7 mouse cellular contexts compared by ENCODE assay signal in the genomic region with DNA sequence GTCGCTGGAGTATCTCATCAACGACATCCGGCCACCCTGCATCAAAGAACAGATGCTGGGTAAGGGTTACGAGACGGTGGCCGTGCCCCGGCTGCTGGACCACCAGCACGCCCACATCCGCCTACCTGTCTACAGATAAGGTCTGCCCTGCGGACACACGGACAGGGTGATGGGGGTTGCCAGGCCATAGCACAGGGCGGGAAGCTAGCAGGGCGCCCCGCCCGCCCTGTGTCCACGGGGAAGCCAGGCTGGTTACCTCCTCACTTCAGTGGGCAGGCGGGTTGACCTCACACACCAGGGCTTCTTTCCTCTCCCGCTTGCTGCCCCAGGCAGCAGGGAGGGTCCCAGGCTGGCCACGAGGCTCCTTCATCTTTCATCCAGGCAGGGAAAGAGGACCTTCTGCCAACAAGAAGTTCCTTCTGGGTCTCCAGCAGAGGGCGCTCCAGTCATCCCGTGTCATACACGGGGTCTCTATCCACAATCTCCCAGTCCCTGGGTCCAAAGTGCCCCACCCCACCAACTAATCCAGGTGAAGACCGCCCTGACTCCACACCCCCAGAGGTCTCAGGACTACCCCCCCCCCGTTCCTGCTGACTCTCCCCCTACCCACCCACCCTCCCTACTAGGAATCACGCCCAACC. TPM values are rescaled to one million over a fixed set of nuclear protein-coding genes. Genes with fewer than 3 reads are reported as not detected.
DNase-seq lines count a peak whose midpoint lies in the region; ATAC-seq and TF ChIP-seq lines count a peak whose summit lies in the region.

No protein-coding gene starts in this region.

- no peaks in the 10 kb centered on the region for H3K9me3 ChIP-seq in kidney, postnatal 0 days (replicated peaks; ENCODE audit: low read length)
- no peaks in the 10 kb centered on the region for H3K9me3 ChIP-seq in G1E (replicated peaks)

- no peak for ATAC-seq in kidney, postnatal 0 days (replicated peaks; ENCODE audit: low FRiP score, low read depth)
- ATAC-seq in G1E (ENCODE audit: extremely low read depth, insufficient number of reproducible peaks, low FRiP score, poor library complexity, severe bottlenecking), result no peak

- DNase-seq in kidney, postnatal 0 days (ENCODE audit: low spot score), result peak; percentile 64
- DNase-seq in kidney, adult 11 months, result no peak
- peak; percentile 34 for DNase-seq in CD4-positive helper T cell, adult 2 months (ENCODE audit: low read depth, low spot score)
- peak; percentile 45 for DNase-seq in G1E (ENCODE audit: low spot score)
- no peak for DNase-seq in liver, adult 2 months (ENCODE audit: extremely low read depth, low read depth, low spot score)
- no peak for DNase-seq in adipocyte (ENCODE audit: low spot score)
- DNase-seq in spleen, adult 18-20 months, result no peak

- no peaks in the 10 kb centered on the region for H3K27me3 ChIP-seq in kidney, postnatal 0 days (ENCODE audit: insufficient read depth, low read length)
- peaks cover 31% of the 10 kb centered on the region for H3K27me3 ChIP-seq in G1E (ENCODE audit: insufficient read depth, low read length)
- H3K27me3 ChIP-seq in liver, adult 2 months (ENCODE audit: control insufficient read depth, insufficient read depth, low read length), result no peaks in the 10 kb centered on the region

- no peak overlapping the region for H3K27ac ChIP-seq in kidney, postnatal 0 days
- no peak overlapping the region for H3K27ac ChIP-seq in liver, adult 2 months (replicated peaks; ENCODE audit: insufficient read depth, low read depth, low read length)

- H3K79me2 ChIP-seq in liver, adult 2 months (ENCODE audit: control insufficient read depth, insufficient read depth, low read length), result no peaks in the 10 kb centered on the region; the same call in 1 of the 2 replicates

- WGBS in kidney, postnatal 0 days, result 72% methylated on average over 25 of the region's 25 CpGs
- 81% methylated on average over 25 of the region's 25 CpGs for WGBS in liver, adult 2 months

- H3K4me1 ChIP-seq in kidney, postnatal 0 days (replicated peaks; ENCODE audit: insufficient read depth, low read length), result peaks cover 8% of the 10 kb centered on the region; the same call in 1 of the 2 replicates
- H3K4me1 ChIP-seq in G1E (ENCODE audit: insufficient read depth, low read depth, low read length), result peaks cover 31% of the 10 kb centered on the region
- H3K4me1 ChIP-seq in liver, adult 2 months (ENCODE audit: control insufficient read depth, insufficient read depth, low read length), result peaks cover 7% of the 10 kb centered on the region; the same call in 1 of the 2 replicates

- H3K36me3 ChIP-seq in kidney, postnatal 0 days (ENCODE audit: insufficient read depth, low read length), result peaks cover 9% of the 10 kb centered on the region; the same call in 1 of the 2 replicates
- H3K36me3 ChIP-seq in G1E (replicated peaks), result peaks cover 30% of the 10 kb centered on the region
- no peaks in the 10 kb centered on the region for H3K36me3 ChIP-seq in liver, adult 2 months (ENCODE audit: control insufficient read depth, insufficient read depth, low read length)

- H3K4me3 ChIP-seq in kidney, postnatal 0 days (replicated peaks; ENCODE audit: low read depth, low read length), result no peak overlapping the region
- no peak overlapping the region for H3K4me3 ChIP-seq in G1E (ENCODE audit: low read depth, low read length)
- no peak overlapping the region for H3K4me3 ChIP-seq in liver, adult 2 months (ENCODE audit: insufficient read depth, low read depth, low read length)

- peak; percentile 67 for TF ChIP-seq CTCF in kidney, postnatal 0 days (IDR thresholded peaks at IDR 0.05; ENCODE audit: low read depth)
- TF ChIP-seq CTCF in G1E (IDR thresholded peaks at IDR 0.05; ENCODE audit: low read depth, low read length), result no peak; the same call in 1 of the 2 replicates
- TF ChIP-seq CTCF in liver, adult 2 months (IDR thresholded peaks at IDR 0.05; ENCODE audit: low read depth, low read length), result peak; percentile 68

- no peak for TF ChIP-seq POLR2A in liver, adult 2 months (IDR thresholded peaks at IDR 0.05; ENCODE audit: extremely low read depth, insufficient read depth, low read length)

- no peak overlapping the region for H3K4me2 ChIP-seq in kidney, postnatal 0 days (ENCODE audit: low read length)

- H3K9ac ChIP-seq in kidney, postnatal 0 days (ENCODE audit: low read depth, low read length), result no peak overlapping the region
- no peak overlapping the region for H3K9ac ChIP-seq in liver, adult 2 months (ENCODE audit: low read depth, low read length)

RNA-seq across cellular contexts. Expression of gene Fam222a, which starts 44.3 kb away (rescaled TPM):
- 5.0 and 5.8 TPM in 2 replicates for polyA plus RNA-seq in kidney, postnatal 0 days (2015; fragmentation: Nextera tagmentation; extraction: Ambion mirVana)
- total RNA-seq in G1E (2014; fragmentation: Nextera tagmentation), result 3.2 and 3.8 TPM in 2 replicates
- total RNA-seq in G1E (2017), result 0.12 and 0.71 TPM in 2 replicates
- 6.9 and 7.3 TPM in 2 replicates for polyA plus RNA-seq in G1E (2012)
- 0.09 and 0.60 TPM in 2 replicates for total RNA-seq in liver, adult 2 months (2014; rRNA removed)
- 1.2 and 1.4 TPM in 2 replicates for polyA plus RNA-seq in liver, adult 2 months (2012; rRNA removed)

RNA-seq across cellular contexts. Expression of gene Trpv4, which starts 46.1 kb away (rescaled TPM):
- polyA plus RNA-seq in kidney, postnatal 0 days (2015; fragmentation: Nextera tagmentation; extraction: Ambion mirVana), result 31.3 and 35.6 TPM in 2 replicates
- not detected in 2 replicates for total RNA-seq in G1E (2014; fragmentation: Nextera tagmentation)
- not detected in 2 replicates for total RNA-seq in G1E (2017)
- polyA plus RNA-seq in G1E (2012), result 0.10 and 0.11 TPM in 2 replicates
- total RNA-seq in liver, adult 2 months (2014; rRNA removed), result 0.09 and 0.40 TPM in 2 replicates
- polyA plus RNA-seq in liver, adult 2 months (2012; rRNA removed), result 0.29 and 0.50 TPM in 2 replicates

Comparison
In these comparisons a context has a peak if more than half of its experiments do, and no peak if none do; other contexts are left out.
1. DNase-seq: peak in kidney, postnatal 0 days (single experiment), CD4-positive helper T cell, adult 2 months (single experiment) and G1E (single experiment); none in kidney, adult 11 months (single experiment), liver, adult 2 months (single experiment), adipocyte (single experiment) and spleen, adult 18-20 months (0 of 2).
2. RNA of gene Trpv4, which starts 46.1 kb away (polyA plus RNA-seq): 31.3 to 35.6 TPM in kidney, postnatal 0 days; 0.29 to 0.50 TPM in liver, adult 2 months and 0.10 to 0.11 TPM in G1E; every median in the first group is over 10 times any median in the second.